ENCODE assay signal across 13 mouse cellular contexts in the genomic region with DNA sequence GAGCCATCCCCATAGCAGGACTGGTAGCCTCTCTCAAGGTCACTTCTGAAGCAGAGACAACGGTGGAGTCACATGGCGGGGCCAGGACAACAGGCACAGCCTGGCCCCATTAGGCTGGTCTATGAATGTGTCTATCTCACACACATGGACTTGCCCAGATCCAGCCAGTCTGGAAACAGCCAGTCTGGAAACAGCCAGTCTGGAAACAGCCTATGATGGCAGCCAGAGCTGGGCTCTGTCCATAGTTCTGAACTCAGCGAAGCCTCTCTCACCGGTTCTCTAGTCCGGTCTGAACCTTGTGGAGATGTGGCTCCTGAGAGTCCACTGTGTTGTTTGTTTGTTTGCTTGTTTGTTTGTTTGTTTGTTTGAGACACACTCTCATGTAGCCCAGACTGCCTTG. TPM values are rescaled to one million over a fixed set of nuclear protein-coding genes. Genes with fewer than 3 reads are reported as not detected.
DNase-seq lines count a peak whose midpoint lies in the region; ATAC-seq and TF ChIP-seq lines count a peak whose summit lies in the region.
"Had no signal": no experiment of that assay in that cellular context is flagged by ENCODE, and none has a peak within 500 bp of the region (broad histone marks: within the 10 kb centered on the region; RNA-seq: fewer than 3 reads in every experiment).

No protein-coding gene starts in this region.

- no peaks in the 10 kb centered on the region for H3K9me3 ChIP-seq in heart, embryonic 12.5 days (replicated peaks)
- H3K9me3 ChIP-seq in embryonic facial prominence, embryonic 14.5 days (ENCODE audit: control insufficient read depth, low read length): no peaks in the 10 kb centered on the region
- no peaks in the 10 kb centered on the region; the same call in 1 of the 2 replicates for H3K9me3 ChIP-seq in limb, embryonic 11.5 days (ENCODE audit: control insufficient read depth, low read length)

- H3K4me2 ChIP-seq in heart, embryonic 12.5 days: no peak overlapping the region
- H3K4me2 ChIP-seq in embryonic facial prominence, embryonic 14.5 days (ENCODE audit: low read depth, low read length): no peak overlapping the region
- H3K4me2 ChIP-seq in limb, embryonic 11.5 days (ENCODE audit: low read depth, severe bottlenecking): no peak overlapping the region

- intact Hi-C loops in heart, postnatal 10 days (cut with DNase I): no loop called here

- no peak for TF ChIP-seq POLR2A in cerebellum, adult 2 months (IDR thresholded peaks at IDR 0.05; ENCODE audit: borderline replicate concordance, insufficient read depth, low read length)

- no peaks in the 10 kb centered on the region for H3K36me3 ChIP-seq in heart, embryonic 12.5 days
- H3K36me3 ChIP-seq in embryonic facial prominence, embryonic 14.5 days (ENCODE audit: control insufficient read depth, insufficient read depth, low read length): no peaks in the 10 kb centered on the region
- H3K36me3 ChIP-seq in limb, embryonic 11.5 days (ENCODE audit: control insufficient read depth, insufficient read depth, low read length): no peaks in the 10 kb centered on the region

- H3K27me3 ChIP-seq in heart, embryonic 12.5 days (replicated peaks): 0 out of 2 replicates have a peak, but pooled peaks cover 4% of the 10 kb centered on the region
- no peaks in the 10 kb centered on the region for H3K27me3 ChIP-seq in embryonic facial prominence, embryonic 14.5 days (replicated peaks; ENCODE audit: control insufficient read depth, insufficient read depth, low read length)
- no peaks in the 10 kb centered on the region for H3K27me3 ChIP-seq in limb, embryonic 11.5 days (ENCODE audit: control insufficient read depth, insufficient read depth, low read length)
- no peaks in the 10 kb centered on the region for H3K27me3 ChIP-seq in cerebellum, adult 2 months (ENCODE audit: control insufficient read depth, insufficient read depth, low read length)
- H3K27me3 ChIP-seq: CH12.LX had no signal

- no peak for TF ChIP-seq CTCF in cerebellum, adult 2 months (IDR thresholded peaks at IDR 0.05; ENCODE audit: borderline replicate concordance, insufficient read depth, low read depth, low read length)

- no peak overlapping the region for H3K9ac ChIP-seq in heart, embryonic 12.5 days
- H3K9ac ChIP-seq in embryonic facial prominence, embryonic 14.5 days (ENCODE audit: low read depth, low read length): no peak overlapping the region
- H3K9ac ChIP-seq in limb, embryonic 11.5 days (ENCODE audit: low read length): no peak overlapping the region

- WGBS in heart, embryonic 12.5 days: 37% methylated on average over 5 of the region's 5 CpGs
- 48% methylated on average over 5 of the region's 5 CpGs for WGBS in embryonic facial prominence, embryonic 14.5 days
- 40% methylated on average over 5 of the region's 5 CpGs for WGBS in limb, embryonic 11.5 days
- 73% methylated on average over 5 of the region's 5 CpGs for WGBS in cerebellum, adult 2 months

- ATAC-seq in heart, embryonic 12.5 days (ENCODE audit: insufficient number of reproducible peaks, low FRiP score): no peak
- 0 out of 2 replicates have a peak, but pooled peaks have one; percentile 35 for ATAC-seq in embryonic facial prominence, embryonic 14.5 days (ENCODE audit: low read depth)
- ATAC-seq in limb, embryonic 11.5 days (ENCODE audit: insufficient number of reproducible peaks, low FRiP score, low TSS enrichment, low read depth): no peak
- no peak for ATAC-seq in CD4-positive, CD25-positive, alpha-beta regulatory T cell, adult 4 months

- H3K4me1 ChIP-seq in heart, embryonic 12.5 days (replicated peaks): no peaks in the 10 kb centered on the region
- H3K4me1 ChIP-seq in embryonic facial prominence, embryonic 14.5 days (ENCODE audit: control insufficient read depth, insufficient read depth, low read length): no peaks in the 10 kb centered on the region
- H3K4me1 ChIP-seq in limb, embryonic 11.5 days (ENCODE audit: control insufficient read depth, insufficient read depth, low read length): no peaks in the 10 kb centered on the region
- H3K4me1 ChIP-seq in cerebellum, adult 2 months (ENCODE audit: control insufficient read depth, insufficient read depth, low read length): no peaks in the 10 kb centered on the region

- peak; percentile 32 to 59 for DNase-seq in heart, postnatal 10 days
- DNase-seq in Muller cell, postnatal 12 days (ENCODE audit: inconsistent ontology term): peak; percentile 33
- peak; percentile 68 for DNase-seq in embryonic facial prominence, embryonic 14.5 days (ENCODE audit: low spot score)
- DNase-seq in limb, embryonic 11.5 days (ENCODE audit: low spot score): peak; percentile 75
- no peak for DNase-seq in spleen, postnatal 10 days (ENCODE audit: low spot score in 2 of 2)
- no peak for DNase-seq in cerebellum, adult 2 months
- DNase-seq: layer of hippocampus, postnatal 36 days; lung, adult 2 months; right cerebral cortex, postnatal 14 days had no signal

- H3K4me3 ChIP-seq in heart, embryonic 12.5 days: no peak overlapping the region
- no peak overlapping the region for H3K4me3 ChIP-seq in embryonic facial prominence, embryonic 14.5 days (ENCODE audit: low read depth, low read length)
- no peak overlapping the region for H3K4me3 ChIP-seq in limb, embryonic 11.5 days (ENCODE audit: low read depth, low read length)
- H3K4me3 ChIP-seq in cerebellum, adult 2 months (replicated peaks; ENCODE audit: insufficient read depth, low read depth, low read length): no peak overlapping the region

- H3K27ac ChIP-seq in heart, embryonic 12.5 days (ENCODE audit: poor library complexity, severe bottlenecking): no peak overlapping the region
- no peak overlapping the region for H3K27ac ChIP-seq in embryonic facial prominence, embryonic 14.5 days (replicated peaks; ENCODE audit: low read depth, low read length)
- H3K27ac ChIP-seq in limb, embryonic 11.5 days (replicated peaks; ENCODE audit: low read depth, low read length): no peak overlapping the region
- H3K27ac ChIP-seq in cerebellum, adult 2 months (ENCODE audit: insufficient read depth, low read length): no peak overlapping the region

RNA-seq across cellular contexts. Expression of gene Mfng, which starts 23.4 kb away (rescaled TPM):
- 10 to 100 TPM; 19.3 to 24.0 TPM for total RNA-seq in heart, postnatal 10 days (2021)
- polyA plus RNA-seq in heart, embryonic 12.5 days (2016; fragmentation: Nextera tagmentation; extraction: Ambion mirVana): 7.3 and 7.9 TPM in 2 replicates
- 13.6 and 13.7 TPM in 2 replicates for polyA plus RNA-seq in embryonic facial prominence, embryonic 14.5 days (2014; fragmentation: Nextera tagmentation; extraction: Ambion mirVana)
- polyA plus RNA-seq in limb, embryonic 11.5 days (2014; fragmentation: Nextera tagmentation; extraction: Ambion mirVana): 5.3 and 7.5 TPM in 2 replicates
- polyA plus RNA-seq in cerebellum, adult 2 months (2012; rRNA removed): 3.8 and 4.4 TPM in 2 replicates
- polyA plus RNA-seq in CD4-positive, CD25-positive, alpha-beta regulatory T cell, adult 4 months (2017; shearing (Covaris generic)): 100 to 1,000 TPM in 1 of 2 experiments, 10 to 100 TPM in 1; 61.3 to 136 TPM

RNA-seq across cellular contexts. Expression of gene Elfn2, which starts 31.3 kb away (rescaled TPM):
- total RNA-seq in heart, postnatal 10 days (2021): 1 to 10 TPM; 1.2 TPM
- polyA plus RNA-seq in heart, embryonic 12.5 days (2016; fragmentation: Nextera tagmentation; extraction: Ambion mirVana): not detected in 2 replicates
- polyA plus RNA-seq in embryonic facial prominence, embryonic 14.5 days (2014; fragmentation: Nextera tagmentation; extraction: Ambion mirVana): 0.18 and 0.28 TPM in 2 replicates
- polyA plus RNA-seq in limb, embryonic 11.5 days (2014; fragmentation: Nextera tagmentation; extraction: Ambion mirVana): not detected in 2 replicates
- polyA plus RNA-seq in cerebellum, adult 2 months (2012; rRNA removed): 18.0 and 20.6 TPM in 2 replicates
- polyA plus RNA-seq in CD4-positive, CD25-positive, alpha-beta regulatory T cell, adult 4 months (2017; shearing (Covaris generic)): under 1 TPM in 1 of 2 experiments, not detected in 1; 0.10 TPM
- total RNA-seq: CH12.LX; common myeloid progenitor, adult 5-6 weeks had no signal

RNA-seq across cellular contexts. Expression of gene Card10, which starts 53.0 kb away (rescaled TPM):
- total RNA-seq in heart, postnatal 10 days (2021): 10 to 100 TPM; 18.8 to 20.4 TPM
- 6.1 and 7.5 TPM in 2 replicates for polyA plus RNA-seq in heart, embryonic 12.5 days (2016; fragmentation: Nextera tagmentation; extraction: Ambion mirVana)
- 6.1 and 6.3 TPM in 2 replicates for polyA plus RNA-seq in embryonic facial prominence, embryonic 14.5 days (2014; fragmentation: Nextera tagmentation; extraction: Ambion mirVana)
- 3.4 and 3.5 TPM in 2 replicates for polyA plus RNA-seq in limb, embryonic 11.5 days (2014; fragmentation: Nextera tagmentation; extraction: Ambion mirVana)
- 7.1 and 8.2 TPM in 2 replicates for polyA plus RNA-seq in cerebellum, adult 2 months (2012; rRNA removed)
- polyA plus RNA-seq in CD4-positive, CD25-positive, alpha-beta regulatory T cell, adult 4 months (2017; shearing (Covaris generic)): not detected
- total RNA-seq: common myeloid progenitor, adult 5-6 weeks had no signal

Comparison
In these comparisons a context has a peak if more than half of its experiments do, and no peak if none do; other contexts are left out.
1. DNase-seq: peak in heart, postnatal 10 days (2 of 2), Muller cell, postnatal 12 days (single experiment), embryonic facial prominence, embryonic 14.5 days (single experiment) and limb, embryonic 11.5 days (single experiment); none in spleen, postnatal 10 days (0 of 2) and cerebellum, adult 2 months (0 of 2).
2. RNA of gene Elfn2, which starts 31.3 kb away (polyA plus RNA-seq): 18.0 to 20.6 TPM in cerebellum, adult 2 months; 0.18 to 0.28 TPM in embryonic facial prominence, embryonic 14.5 days, 0.10 TPM in CD4-positive, CD25-positive, alpha-beta regulatory T cell, adult 4 months, not detected in heart, embryonic 12.5 days and not detected in limb, embryonic 11.5 days; every median in the first group is over 10 times any median in the second.